Mouse (Mus musculus) CD4-positive, CD25-positive, alpha-beta regulatory T cell, adult 2 months (primary cell): ENCODE results near the gene Gm28710.

Source experiments
- DNase-seq: peaks from one replicate; pipeline ENCODE4 v3.0.0-alpha.2; 2012; ENCODE audit warnings: low read depth, low spot score

Gm28710 gene

DNA sequence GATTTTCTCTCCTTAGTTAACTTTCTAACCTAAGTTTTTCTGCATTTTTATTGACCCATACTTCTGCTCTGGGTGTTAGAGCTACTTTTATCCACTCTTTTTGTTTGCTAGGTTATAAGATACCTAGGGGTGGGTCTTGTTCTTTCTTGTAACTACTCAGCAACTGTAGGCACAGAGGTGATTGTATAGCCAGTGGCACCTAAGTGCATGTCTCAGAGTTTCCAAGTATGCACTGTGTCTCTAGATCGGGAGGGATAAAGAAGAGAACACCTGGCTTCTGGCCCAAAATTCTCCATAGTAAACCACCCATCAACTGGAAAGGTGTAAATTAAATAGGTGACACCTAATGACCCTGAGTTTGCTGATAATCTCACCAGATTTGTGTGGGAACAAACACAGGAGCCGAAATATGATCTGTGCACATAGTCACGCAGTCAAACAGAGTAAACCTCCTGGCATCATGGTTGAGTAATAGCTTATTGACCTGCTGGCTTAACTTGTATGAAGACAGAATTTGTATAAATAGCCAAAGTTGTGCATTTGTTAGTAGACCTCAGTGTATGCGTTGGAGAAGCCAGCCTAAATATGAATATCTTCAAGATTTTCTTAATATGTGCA lies at the start of gene Gm28710:
Gm28710 (plus strand) TSS at position 568 of the 618 bp plus-strand sequence.
- DNase-seq = no peak

DNA sequence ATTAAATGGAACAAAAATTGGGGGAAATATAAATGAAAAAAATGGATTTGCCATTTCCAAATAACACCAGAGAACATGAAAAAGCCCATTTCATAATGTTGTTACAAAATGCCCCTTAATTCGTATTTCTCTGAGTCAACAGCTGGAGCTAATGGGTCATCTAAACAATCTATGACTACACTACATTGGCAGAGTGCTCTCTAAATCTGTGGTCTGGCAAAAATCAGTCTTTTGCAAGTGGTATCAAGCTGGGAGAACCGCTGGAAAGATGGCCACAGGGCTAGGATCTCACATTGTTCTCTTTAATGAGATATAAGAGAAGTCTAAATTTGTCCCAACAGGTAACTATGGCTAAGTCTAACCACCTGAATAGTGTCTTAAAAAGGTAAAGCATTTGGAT lies 14.4 kb upstream of the Gm28710 start:
- no peak for DNase-seq

DNA sequence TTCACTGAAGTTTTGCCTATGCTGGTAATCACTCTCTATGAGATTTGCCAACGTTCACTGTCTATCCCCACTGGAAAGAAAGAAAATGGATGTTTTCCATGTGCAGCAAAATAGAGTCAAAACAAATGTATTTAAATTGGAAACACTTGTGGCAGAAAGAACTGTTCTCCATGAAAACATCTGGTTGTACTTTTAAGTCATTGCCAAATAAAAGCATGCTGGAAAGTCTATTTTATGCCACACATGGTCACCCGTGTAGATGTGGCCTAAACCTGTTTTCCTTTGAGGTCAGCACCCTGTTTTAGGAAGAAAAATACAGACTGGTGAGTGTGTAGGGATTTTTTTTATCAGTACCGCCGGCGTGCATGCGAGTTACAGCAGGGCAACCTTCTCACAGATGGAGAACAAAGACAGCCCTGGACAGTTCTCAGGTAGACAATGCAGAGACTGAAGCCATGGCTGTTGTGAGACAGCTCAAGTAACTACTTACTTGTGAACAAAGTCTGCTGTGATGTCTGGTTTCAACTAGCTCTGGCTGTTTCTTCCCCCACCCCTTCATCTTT lies 12.9 kb upstream of the Gm28710 start:
- no peak for DNase-seq

DNA sequence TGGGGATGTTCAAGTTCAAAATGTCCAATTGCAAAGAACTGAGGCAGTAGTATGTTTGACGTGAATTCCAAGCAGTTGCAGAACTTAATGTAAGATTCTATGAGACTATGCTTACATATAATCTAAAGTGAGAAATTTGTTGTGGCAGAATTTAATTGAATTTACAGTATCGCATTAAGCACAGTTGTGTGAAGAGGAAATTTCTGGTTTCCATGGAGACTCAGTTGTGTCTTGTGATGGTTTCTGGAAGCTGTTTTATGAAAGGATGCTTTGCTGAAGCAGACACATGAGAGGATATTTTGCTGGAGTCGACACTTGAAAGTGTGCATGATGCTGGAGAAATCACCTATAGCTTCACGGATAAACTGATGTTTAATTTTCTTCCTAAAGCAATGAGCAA lies 6.0 kb upstream of the Gm28710 start:
- DNase-seq = no peak

DNA sequence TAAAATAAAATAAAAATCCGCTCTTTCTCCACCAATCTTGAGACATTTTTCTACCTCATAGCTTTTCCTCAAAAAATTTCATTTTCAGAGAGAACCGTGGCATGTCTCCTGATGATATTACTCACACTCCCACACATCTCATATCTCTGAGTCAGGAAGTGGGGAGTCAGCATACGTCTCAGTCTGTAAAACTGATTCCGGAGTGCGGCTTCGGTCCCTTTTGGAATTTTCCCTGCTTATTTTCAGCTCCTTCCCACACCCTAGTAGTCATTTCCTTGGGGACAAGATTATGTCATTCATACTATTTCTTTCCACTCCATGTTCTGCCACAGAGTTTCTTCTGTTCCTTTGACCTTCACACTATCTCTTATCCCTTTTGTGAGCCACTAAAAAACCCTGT lies 3.4 kb downstream of the Gm28710 start:
- no peak for DNase-seq

DNA sequence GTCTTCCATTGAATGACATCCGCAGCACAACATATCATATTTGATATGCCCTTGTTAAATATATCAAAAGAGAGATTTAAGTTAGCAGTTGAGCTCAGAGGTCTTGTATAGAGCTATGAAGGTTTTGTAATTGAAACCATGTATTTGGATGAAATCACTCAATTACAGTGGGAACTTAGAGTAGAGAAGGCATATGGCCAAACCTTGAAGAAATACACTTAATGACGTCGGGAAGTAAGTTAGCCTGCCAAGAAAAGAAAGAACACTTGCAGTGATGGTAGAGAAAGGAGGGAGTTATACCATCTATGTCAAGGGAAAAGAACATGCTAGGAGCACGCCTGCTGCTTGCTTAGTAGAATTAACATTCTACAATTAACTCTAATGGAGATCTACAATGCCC lies 11.1 kb downstream of the Gm28710 start:
- no peak for DNase-seq

GRCm38 (mm10) chr5:16838991-16839390 lies 47.4 kb downstream of the Gm28710 start:
- DNase-seq = no peak

- peak; percentile 21 for DNase-seq
Observed at GRCm38 (mm10) chr5:16869309-16869915, 77.8 kb downstream of the Gm28710 start.

DNA sequence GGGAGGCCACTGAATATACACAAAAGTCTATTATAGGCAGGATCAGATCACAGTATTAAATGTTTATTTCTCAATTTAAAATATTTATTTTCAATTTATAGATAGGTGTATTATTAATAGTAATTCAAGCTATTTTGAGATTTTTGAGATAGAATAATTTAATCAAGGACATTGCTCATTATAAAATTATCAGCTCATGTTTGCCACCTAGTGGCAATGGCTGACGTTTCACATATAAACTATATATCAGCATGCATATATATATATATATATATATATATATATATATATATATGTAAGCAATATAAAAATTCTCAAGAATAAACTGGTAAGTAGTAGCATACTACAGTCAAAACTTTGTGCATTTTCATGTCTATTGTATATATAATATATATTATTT lies 102.6 kb downstream of the Gm28710 start:
- DNase-seq = peak; percentile 1

DNA sequence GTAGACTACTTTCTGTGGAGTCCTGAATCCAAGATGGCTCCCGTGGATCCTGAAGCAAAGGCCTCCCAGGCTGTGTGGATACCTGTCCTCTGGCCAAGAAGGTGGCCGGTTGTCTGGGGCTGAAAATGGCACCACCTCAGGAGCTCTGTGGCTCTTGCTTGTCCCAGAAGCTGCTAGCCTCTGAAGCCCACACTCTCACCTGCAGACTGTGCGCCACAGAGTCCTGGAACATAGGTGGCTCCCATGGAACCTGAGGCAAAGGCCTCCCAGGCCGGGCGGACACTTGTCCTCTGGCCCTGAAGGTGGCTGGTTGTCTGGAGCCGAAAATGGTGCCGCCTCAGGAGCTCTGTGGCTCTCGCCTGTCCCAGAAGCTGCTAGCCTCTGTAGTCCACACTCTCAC lies 128.2 kb downstream of the Gm28710 start:
- DNase-seq = no peak

DNA sequence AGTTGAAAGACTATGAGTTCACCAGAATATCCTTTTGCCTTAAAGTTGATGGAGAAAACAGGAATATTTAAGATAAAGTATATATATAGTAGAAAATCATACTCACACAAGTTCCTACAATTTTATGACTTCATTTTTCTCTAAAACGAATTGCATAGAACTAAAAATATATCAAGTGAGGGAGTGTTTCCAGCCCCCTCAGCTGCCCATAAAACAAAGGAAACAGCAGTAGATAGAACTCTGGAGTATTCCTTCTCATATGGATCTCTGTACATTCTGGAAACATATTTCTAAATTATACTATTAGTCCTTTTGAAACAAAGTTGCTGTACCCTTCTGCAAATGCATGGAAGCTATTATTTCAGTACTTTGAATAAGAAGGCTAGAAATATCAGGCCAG lies 130.9 kb downstream of the Gm28710 start:
- no peak for DNase-seq
